Mouse (Mus musculus) gastrocnemius, adult 2 months (tissue): ENCODE measurements at regions not wholly inside any gene's neighbourhood (a gene's known extent, or its start where the extent isn't known, plus 50 kb on each side); places are given as distances from the start of the nearest gene placed in this dataset.

Experiments used
- DNase-seq: peaks from one replicate; pipeline ENCODE4 v3.0.0; 2022
- H3K27ac ChIP-seq: fragments of 200-600 bp; 2 replicates; pipeline ENCODE4 v1.8.1; 2022; ENCODE audit warnings: mild to moderate bottlenecking
- H3K4me3 ChIP-seq: fragments of 200-600 bp; 2 replicates; pipeline ENCODE4 v1.8.1; 2022; ENCODE audit warnings: mild to moderate bottlenecking, moderate library complexity
- CTCF ChIP-seq: fragments of 200-600 bp; IDR thresholded peaks from 2 replicates; pipeline ENCODE4 v1.8.1; 2022; ENCODE audit warnings: antibody characterized with exemption, mild to moderate bottlenecking, moderate library complexity
- intact Hi-C: fragments of 180-260 bp; cut with DNase I; formaldehyde crosslinking; loops from one replicate; pipeline ENCODE4 v1.15.1; 2025

DNA sequence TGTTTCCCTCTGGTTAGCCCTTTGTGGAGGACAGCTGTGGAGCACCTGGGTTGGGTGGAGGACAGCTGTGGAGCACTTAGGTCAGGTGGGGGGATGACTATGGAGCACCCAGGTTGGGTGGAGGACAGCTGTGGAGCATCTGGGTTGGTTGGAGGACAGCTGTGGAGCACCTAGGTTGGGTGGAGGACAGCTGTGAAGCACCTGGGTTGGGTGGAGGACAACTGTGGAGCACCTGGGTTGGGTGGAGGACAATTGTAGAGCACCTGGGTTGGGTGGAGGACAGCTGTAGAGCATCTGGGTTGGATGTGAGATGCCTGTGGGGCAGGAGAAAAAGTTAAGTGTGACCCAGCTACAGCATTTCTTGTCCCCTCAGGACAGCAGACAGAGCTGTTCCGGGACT is 77.1 kb upstream of the Mrps10 start:
- no peak for TF ChIP-seq CTCF
- DNase-seq: no peak
- H3K27ac ChIP-seq: no peak overlapping the region
- no peak overlapping the region for H3K4me3 ChIP-seq
- intact Hi-C loops: no loop called here

DNA sequence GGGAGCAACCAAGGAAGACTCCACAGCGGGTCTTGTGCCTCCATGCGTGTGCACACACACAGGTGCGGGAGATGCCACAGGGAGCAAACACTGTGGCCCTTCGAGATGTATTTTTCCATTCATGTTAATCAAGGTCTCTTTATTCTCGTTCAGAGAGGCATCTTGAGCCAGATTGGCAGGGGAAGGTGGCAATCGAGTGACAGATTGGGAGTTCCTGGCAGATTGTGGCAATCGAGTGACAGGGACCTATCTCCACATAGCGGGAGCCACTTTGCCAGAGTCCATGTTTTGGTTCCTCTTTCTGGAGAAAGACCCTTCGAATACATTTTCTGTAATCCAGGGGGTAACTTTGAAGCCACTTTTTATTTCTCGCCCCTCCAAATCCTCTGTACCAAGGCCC is 83.1 kb upstream of the Mrps10 start:
- no peak overlapping the region for H3K4me3 ChIP-seq
- intact Hi-C loops: no loop called here
- H3K27ac ChIP-seq: no peak overlapping the region
- no peak for DNase-seq
- no peak for TF ChIP-seq CTCF

DNA sequence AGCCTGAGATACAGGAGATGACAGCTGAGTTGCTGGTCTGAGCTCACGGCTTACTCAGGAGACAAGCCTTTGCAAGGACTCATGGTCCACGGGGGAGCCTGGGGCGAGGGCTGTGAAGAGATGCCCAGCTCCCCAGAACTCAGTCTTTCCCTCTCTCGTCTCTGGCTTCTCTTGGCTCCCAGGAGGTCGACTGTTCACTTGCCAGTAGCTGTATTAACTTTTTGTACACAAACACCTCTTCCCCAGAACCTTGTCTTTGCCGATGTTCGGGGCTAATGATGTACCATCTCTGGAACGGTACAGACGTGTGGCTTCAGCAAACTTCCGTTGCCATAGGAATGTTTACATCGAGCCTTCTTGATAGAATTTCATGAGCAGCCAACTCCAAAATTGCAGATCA is 84.5 kb upstream of the Mrps10 start:
- DNase-seq: no peak
- Histone ChIP-seq H3K4me3 (no peak overlapping the region), H3K27ac (no peak overlapping the region)
- no peak for TF ChIP-seq CTCF
- intact Hi-C loops: no loop called here

DNA sequence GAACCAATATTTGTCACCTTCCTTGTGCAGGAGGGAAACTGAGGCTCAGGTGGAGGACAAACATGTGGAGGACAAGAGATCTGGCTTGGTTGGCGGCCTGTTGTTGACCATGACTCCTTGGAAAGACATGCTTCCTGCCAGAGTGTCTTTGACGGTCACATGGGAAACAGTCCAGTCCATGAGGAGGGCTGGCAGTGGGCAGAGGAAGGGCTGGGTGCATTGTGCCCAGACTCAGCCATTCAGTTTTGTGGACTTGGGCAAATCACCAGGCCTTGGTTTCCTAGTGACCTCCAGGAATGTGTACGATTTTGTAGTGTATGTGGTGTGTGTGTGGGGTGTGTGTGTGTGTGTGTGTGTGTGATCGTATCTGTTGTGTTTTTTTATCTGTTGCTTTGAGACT is 85.5 kb upstream of the Mrps10 start:
- TF ChIP-seq CTCF: no peak
- H3K4me3 ChIP-seq: no peak overlapping the region
- DNase-seq: no peak
- H3K27ac ChIP-seq: no peak overlapping the region
- intact Hi-C loops: no loop called here

DNA sequence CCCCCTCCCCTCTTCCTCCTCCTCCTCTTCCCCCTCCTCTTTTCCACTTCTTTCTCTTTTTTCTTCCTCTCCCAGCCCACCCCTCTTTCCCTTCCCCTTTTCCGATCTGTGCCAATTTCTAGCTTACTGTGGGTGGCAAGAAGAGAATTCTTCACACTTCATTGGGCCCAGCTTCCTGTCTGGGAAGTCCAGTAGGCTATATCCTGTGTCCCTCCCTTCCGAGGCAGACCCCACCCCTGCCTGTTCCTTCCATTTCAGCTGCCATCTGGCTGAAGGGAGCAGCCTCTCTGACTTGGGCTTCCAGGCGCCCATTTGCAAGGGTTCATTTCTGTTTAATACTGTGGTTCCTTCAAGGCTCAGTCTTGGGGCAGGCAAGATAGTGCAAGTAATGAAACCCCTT is 86.2 kb upstream of the Mrps10 start:
- DNase-seq: no peak
- no peak for TF ChIP-seq CTCF
- H3K4me3 ChIP-seq: no peak overlapping the region
- intact Hi-C loops: no loop called here
- H3K27ac ChIP-seq: no peak overlapping the region

DNA sequence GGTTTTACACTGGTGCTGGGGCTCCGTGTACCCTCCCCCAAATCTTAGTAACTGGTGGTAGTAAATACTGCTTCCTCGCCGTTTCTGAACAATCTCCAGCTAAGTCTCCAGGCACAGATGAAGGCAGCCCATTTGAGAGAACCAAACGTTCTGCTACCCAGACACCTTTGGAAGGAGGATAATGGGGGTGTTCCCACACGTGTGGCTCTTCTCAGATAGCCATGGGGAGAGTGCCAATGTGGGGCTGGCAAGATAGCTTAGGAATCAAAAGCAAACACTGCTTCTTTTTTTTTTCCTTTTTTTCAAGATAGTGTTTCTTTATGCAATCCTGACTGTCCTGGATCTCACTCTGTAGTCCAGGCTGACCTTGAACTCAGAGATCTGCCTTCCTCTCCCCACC is 90.8 kb upstream of the Mrps10 start:
- TF ChIP-seq CTCF: no peak
- no peak for DNase-seq
- intact Hi-C loops: no loop called here
- Histone ChIP-seq H3K27ac (no peak overlapping the region), H3K4me3 (no peak overlapping the region)

DNA sequence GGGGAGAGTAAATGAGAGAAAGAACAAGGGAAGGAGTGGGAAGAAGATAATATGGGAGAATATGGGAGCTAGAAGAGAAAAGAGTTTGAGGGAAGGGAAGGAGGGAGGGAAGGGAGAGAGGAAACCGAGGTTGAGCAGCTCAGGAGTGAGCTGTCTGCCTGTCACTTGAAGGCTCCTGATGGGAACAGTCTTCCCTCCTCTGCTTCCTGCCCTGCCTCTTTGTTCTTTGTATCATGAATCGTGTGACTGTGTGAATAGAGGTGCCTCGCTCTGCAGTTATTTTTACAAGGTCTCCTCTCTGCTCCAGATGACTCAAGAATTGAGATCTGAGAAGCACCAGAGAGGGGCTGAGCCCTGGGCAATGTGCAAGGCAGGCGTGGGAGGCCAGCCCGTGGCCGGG is 92.0 kb upstream of the Mrps10 start:
- no peak for TF ChIP-seq CTCF
- Histone ChIP-seq H3K4me3 (no peak overlapping the region), H3K27ac (no peak overlapping the region)
- intact Hi-C loops: no loop called here
- DNase-seq: no peak

DNA sequence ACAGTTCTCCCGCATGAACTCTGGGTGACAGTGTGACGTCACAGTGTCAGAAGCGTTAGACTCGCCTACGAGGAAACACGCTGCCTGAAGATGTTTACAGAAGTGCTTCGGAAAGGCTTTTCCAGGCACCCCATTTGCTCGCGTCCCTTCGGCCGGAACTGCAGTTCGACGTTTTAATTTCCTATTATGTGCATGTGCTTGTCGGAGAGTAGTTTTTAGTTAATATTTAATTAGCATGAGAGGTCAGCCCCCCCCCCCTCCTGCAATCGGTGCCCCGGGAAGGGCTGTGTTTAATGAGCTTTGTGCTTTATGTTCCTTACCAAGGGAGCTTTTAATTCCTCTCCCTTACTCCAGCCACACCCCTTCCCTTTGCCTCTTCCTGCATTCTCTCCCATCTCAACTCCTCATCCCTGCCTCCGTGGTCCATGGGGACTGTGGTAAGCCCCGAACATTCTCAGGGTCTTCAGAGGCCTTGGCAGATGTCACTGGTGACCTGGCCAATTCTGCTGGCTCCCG is 92.8 kb upstream of the Mrps10 start:
- no peak for DNase-seq
- H3K4me3 ChIP-seq: no peak overlapping the region
- no peak for TF ChIP-seq CTCF
- intact Hi-C loops: no loop called here
- no peak overlapping the region for H3K27ac ChIP-seq

DNA sequence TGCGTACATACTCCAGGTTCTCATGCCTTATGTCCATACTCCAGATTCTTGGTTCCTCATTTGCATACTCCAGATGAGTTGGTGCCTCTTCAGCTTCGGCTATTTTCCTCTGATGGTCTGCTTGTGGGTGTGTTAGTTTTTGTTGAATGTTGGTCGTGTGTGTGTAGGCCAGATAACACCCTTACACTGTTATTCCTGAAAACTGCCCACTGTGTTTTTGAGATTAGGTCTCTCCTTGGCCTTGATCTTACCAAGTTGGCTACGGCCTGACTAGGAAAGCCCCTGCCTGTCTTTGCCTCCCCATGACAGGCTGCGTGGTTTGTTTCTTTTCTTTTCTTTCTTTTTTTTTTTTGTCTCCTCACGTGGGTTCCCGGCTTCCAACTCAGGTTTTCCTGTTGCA is 95.4 kb upstream of the Mrps10 start:
- Histone ChIP-seq H3K27ac (no peak overlapping the region), H3K4me3 (no peak overlapping the region)
- intact Hi-C loops: no loop called here
- TF ChIP-seq CTCF: no peak
- no peak for DNase-seq

DNA sequence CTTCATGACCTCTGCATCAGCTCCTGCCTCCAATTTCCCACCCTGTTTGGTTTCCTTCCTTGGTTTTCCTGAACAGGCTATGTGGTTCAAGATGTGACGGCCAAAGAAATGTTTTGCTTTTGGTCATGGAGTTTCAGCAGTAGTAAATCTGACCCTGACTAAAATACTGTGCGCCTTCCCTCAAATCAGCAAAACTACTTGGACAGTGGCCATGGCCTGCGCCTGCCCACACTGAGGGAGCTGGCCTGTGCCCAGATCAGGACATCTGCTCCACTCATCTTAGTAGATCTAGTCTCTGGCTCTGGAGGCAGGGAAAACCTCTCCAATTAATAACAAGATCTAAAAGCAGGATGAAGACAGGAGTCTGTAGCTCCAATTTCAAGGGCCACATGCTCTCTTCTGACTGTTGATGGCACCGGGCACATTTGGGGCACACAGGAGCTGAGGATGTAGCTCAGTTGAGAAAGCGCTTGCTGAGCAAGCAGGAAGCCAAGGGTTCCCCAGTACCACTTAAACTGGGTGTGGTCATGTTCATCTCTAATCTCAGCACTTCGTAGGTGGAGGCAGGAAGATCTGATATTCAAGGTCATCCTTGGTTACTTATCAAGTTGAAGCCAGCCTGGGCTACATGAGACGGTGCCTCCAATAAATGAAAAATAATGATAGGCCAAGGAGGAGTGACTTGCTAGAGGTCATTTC is 96.6 kb upstream of the Mrps10 start:
- H3K27ac ChIP-seq: peak overlapping the region; percentile 46
- peak; percentile 84 for DNase-seq
- TF ChIP-seq CTCF: no peak
- intact Hi-C loops: no loop called here
- H3K4me3 ChIP-seq: no peak overlapping the region

DNA sequence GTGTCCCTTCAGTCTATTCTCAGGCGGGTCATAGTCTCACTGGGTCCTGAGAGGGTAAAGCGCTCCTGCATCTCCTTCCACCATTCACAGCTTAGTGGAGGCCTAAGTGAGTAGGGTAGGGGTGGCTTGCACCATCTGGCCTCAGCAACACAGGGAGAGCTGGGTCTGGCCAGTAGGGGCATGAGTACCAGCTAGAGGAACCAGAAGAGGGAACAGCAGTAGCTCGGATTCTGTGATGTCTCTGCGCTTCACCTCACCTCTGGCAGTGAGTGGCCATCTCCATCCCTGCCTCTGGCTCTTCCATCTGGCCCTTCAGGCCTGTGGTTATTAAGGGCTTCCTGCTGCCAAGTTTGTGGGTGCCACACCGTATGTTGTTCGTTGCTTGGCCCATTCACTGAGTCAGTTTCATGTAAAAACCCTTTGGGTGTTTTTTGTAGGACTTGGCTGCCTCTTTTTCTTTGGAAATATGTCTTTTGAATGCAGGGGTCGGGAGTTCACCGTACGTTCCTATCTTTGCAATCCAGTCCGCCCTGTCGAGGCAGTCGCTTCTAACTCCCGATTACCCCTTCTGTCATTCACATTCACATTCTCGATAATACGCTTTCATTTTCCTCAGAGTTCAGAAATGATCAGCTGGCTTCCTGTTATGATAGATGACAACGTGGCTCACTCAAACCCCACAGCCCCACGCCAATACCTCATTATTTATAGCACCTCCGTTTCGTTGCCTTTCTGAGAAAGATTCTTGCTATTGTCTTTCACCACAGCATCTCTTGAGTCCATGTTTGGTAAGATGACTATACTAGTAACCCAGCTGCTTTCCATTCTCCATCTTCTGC is 99.4 kb upstream of the Mrps10 start:
- H3K4me3 ChIP-seq: no peak overlapping the region
- TF ChIP-seq CTCF: no peak
- intact Hi-C loops: no loop called here
- DNase-seq: no peak
- H3K27ac ChIP-seq: no peak overlapping the region

DNA sequence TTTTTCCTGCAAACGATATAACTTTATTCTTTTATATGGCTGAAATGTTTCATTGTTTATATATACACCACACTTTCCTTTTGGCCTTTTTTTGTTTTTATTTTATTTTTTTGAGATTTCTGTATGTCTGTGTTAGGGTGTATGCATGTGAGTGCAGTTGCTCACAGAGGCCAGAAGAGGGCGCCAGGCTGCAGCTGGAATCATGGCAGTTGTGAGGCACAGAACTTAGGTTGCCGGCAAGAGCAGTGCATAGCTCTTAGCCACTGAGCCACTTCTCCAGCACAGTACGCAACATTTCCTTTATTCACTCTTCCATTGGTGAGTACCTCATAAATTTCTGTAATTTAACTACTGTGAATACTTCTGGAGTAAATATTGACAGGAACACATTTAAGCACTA is 100.8 kb upstream of the Mrps10 start:
- intact Hi-C loops: no loop called here
- DNase-seq: no peak
- Histone ChIP-seq H3K27ac (no peak overlapping the region), H3K4me3 (no peak overlapping the region)
- peak; percentile 24; the same call in 1 of the 2 replicates for TF ChIP-seq CTCF

DNA sequence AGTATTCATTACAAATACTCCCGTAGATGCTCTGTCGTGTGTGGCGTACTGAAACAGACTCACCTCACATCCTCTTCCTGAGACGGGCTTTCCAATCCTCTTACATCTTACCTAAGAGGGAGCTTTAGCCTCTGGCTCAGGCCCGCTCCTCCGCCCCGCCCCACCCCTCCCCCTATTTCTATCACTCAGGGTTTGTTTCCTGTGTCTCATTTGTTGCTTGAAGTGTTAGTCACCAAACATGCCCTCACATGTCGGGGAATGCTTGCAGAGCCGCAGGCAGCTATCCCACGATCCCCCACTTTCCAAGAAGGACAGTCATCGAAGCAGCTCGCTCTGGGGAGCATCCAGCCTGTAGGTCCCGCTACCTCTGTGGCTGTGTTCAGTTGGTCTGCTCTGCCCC is 101.6 kb upstream of the Mrps10 start:
- no peak overlapping the region for H3K4me3 ChIP-seq
- DNase-seq: no peak
- H3K27ac ChIP-seq: no peak overlapping the region
- no peak for TF ChIP-seq CTCF
- intact Hi-C loops: no loop called here
